Mouse (Mus musculus) midbrain, embryonic 16.5 days (tissue): ENCODE data around the gene Pnpo. TPM values are rescaled to one million over a fixed set of nuclear protein-coding genes. Genes with fewer than 3 reads are reported as not detected.
A peak's percentile ranks its signal among the peaks of the same experiment; 100 is the strongest.

Source experiments
- ATAC-seq: fragments of 200-750 bp; cut with Nextera tagmentation; 2 replicates; pipeline ENCODE4 v1.8.0; 2017; ENCODE audit warnings: moderate TSS enrichment
- H3K27ac ChIP-seq: fragments of 300-500 bp; sonication (generic); 2 replicates; pipeline ENCODE4 v1.5.1; 2014; ENCODE audit warnings: mild to moderate bottlenecking, low read length, mixed read lengths
- H3K27me3 ChIP-seq: fragments of 300-500 bp; sonication (generic); 2 replicates; pipeline ENCODE4 v1.6.1; 2014; ENCODE audit warnings: low read depth, low read length, mixed read lengths; ENCODE audit not compliant: control insufficient read depth, insufficient read depth
- H3K36me3 ChIP-seq: fragments of 300-500 bp; sonication (generic); 2 replicates; pipeline ENCODE4 v1.6.1; 2014; ENCODE audit warnings: mild to moderate bottlenecking, low read length, moderate library complexity, mixed read lengths; ENCODE audit not compliant: control insufficient read depth, insufficient read depth
- H3K4me1 ChIP-seq: fragments of 300-500 bp; sonication (generic); 2 replicates; pipeline ENCODE4 v1.6.1; 2014; ENCODE audit warnings: mild to moderate bottlenecking, low read length, mixed read lengths; ENCODE audit not compliant: control insufficient read depth, insufficient read depth
- H3K4me2 ChIP-seq: fragments of 300-500 bp; sonication (generic); 2 replicates; pipeline ENCODE4 v1.6.1; 2014; ENCODE audit warnings: mild to moderate bottlenecking, low read length, mixed read lengths
- H3K4me3 ChIP-seq: fragments of 300-500 bp; sonication (generic); 2 replicates; pipeline ENCODE4 v1.5.1; 2014; ENCODE audit warnings: low read depth, mild to moderate bottlenecking, low read length, moderate library complexity, mixed read lengths
- H3K9ac ChIP-seq: fragments of 300-500 bp; sonication (generic); 2 replicates; pipeline ENCODE4 v1.6.1; 2014; ENCODE audit warnings: low read depth, low read length, mixed read lengths
- H3K9me3 ChIP-seq: fragments of 300-500 bp; sonication (generic); replicated peaks from 2 replicates; pipeline ENCODE4 v1.6.1; 2014; ENCODE audit warnings: mild to moderate bottlenecking, low read length, mixed read lengths; ENCODE audit not compliant: control insufficient read depth, poor library complexity, severe bottlenecking
- WGBS: fragments of 180-500 bp; shearing (Covaris S2); extraction: QIAGEN DNeasy Blood & Tissue Kit; methylation state at CpG from one replicate; pipeline ENCODE4 v1.1.7; 2014; 5-methylcytosine and 5-hydroxymethylcytosine counted together
- polyA plus RNA-seq: library from polyadenylated mRNA; unstranded; fragments of >200 nt; fragmentation: Nextera tagmentation; extraction: Ambion mirVana; gene quantifications from 2 replicates; pipeline ENCODE4 v1.2.1, GENCODE M21; 2015

Gene Pnpo
- polyA plus RNA-seq, 1 experiment from 2014 or later, result 32.2 TPM

DNA sequence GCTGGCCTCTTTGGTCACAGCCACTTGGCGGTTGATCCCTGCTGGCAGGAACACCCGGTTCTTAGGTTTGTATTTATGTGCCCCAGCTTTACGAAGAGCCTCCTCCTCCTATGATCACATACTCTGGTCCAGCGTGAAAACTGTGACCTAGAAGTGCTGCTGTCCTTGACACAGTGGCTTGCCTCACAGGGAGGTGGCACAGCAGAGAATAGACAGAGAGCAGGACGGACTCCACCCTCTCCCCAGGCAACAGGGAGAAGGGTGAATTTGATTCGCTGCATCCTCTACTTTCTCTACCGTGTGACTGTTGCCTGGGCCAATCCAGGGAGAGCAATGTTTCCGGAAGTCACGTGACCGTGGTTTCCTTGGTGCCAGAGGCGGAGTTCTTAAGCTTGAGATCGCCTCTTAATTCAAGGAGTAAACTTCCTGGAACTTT, 8.8 kb downstream of the Pnpo start:
- Histone ChIP-seq H3K9me3 (no peaks in the 10 kb centered on the region), H3K4me2 (peak overlapping the region; percentile 36), H3K9ac (0 out of 2 replicates have a peak overlapping the region, but pooled peaks have one; percentile 25), H3K4me1 (no peaks in the 10 kb centered on the region), H3K36me3 (no peaks in the 10 kb centered on the region), H3K27ac (no peak overlapping the region), H3K4me3 (0 out of 2 replicates have a peak overlapping the region, but pooled peaks have one; percentile 6), H3K27me3 (no peaks in the 10 kb centered on the region; the same call in 1 of the 2 replicates)
- no peak; the same call in 1 of the 2 replicates for ATAC-seq
- WGBS, result 21% methylated on average over 12 of the region's 12 CpGs

DNA sequence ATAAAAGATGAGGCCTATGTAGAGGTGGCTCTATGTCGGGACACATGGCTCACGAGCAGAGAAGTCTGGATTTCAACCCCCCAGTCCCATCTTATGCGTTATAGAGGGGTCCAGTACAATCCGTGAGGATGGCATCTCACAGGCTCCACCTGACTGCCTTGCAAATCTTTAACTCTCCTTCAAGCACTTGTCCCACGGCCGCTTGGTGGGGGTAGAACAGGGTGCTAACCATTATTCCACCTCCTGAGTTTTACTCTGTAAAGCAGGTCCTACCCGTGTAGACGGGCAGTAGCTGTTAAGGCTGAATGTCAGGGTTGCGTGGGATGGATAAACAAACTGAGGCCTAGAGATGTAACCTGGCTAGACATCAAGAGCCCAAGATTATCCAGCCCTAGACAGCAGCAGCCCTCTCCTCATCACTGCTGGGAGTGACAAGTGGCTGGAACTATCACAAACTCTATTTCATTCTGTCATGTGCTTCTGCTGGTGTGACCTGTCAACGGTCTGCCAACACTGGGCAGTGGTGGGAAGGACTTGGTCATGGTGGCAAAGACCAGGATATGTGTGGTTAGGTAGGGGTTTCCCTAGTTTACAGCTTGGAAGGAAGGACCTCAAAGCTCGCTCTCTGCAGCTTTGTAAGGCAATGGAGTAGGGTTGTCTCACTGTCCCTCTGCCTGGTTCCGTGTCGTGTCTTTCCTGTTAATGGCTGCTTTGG, 10.1 kb downstream of the Pnpo start:
- Histone ChIP-seq H3K4me3 (no peak overlapping the region), H3K9ac (no peak overlapping the region), H3K27ac (no peak overlapping the region), H3K36me3 (no peaks in the 10 kb centered on the region), H3K4me2 (no peak overlapping the region), H3K27me3 (peaks cover 8% of the 10 kb centered on the region), H3K4me1 (no peaks in the 10 kb centered on the region), H3K9me3 (no peaks in the 10 kb centered on the region)
- no peak for ATAC-seq
- WGBS, result 93% methylated on average over 13 of the region's 13 CpGs

DNA sequence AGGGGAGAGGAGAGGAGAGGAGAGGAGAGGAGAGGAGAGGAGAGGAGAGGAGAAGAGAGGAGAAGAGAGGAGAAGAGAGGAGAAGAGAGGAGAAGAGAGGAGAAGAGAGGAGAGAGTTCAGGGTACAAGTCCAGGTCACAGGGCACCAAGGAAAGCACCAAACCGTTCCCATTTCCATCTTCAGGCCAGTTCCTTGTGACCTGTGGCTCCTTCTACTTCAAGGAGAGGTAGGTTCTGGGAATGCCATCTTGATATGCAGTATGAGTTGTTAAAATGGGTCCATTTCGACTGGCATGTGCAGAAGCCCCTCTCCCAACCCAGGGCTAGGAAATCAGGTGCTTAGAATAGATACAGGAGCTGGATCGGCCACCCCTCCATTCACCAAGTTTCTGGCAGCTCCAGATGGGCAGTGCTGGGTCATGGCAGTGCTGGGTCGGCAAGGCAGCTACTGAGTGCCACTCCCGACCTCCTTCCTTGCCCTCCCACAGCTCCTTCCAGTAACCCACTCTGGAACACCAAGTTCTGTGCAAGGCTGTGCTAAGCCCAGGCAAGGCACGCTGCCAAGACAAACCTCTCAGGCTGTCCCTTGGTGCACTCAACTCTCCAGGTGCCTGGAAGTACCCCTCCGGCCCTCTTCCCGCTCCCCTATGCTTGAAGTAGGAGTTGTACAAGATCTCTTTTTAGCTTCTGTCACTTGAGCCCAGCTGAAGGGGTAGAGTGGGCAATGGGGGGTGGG, 12.3 kb downstream of the Pnpo start:
- Histone ChIP-seq H3K9me3 (no peaks in the 10 kb centered on the region), H3K27me3 (peaks cover 12% of the 10 kb centered on the region), H3K36me3 (no peaks in the 10 kb centered on the region), H3K4me1 (no peaks in the 10 kb centered on the region), H3K9ac (no peak overlapping the region), H3K4me3 (no peak overlapping the region), H3K27ac (no peak overlapping the region), H3K4me2 (no peak overlapping the region)
- no peak for ATAC-seq
- 69% methylated on average over 8 of the region's 8 CpGs for WGBS

DNA sequence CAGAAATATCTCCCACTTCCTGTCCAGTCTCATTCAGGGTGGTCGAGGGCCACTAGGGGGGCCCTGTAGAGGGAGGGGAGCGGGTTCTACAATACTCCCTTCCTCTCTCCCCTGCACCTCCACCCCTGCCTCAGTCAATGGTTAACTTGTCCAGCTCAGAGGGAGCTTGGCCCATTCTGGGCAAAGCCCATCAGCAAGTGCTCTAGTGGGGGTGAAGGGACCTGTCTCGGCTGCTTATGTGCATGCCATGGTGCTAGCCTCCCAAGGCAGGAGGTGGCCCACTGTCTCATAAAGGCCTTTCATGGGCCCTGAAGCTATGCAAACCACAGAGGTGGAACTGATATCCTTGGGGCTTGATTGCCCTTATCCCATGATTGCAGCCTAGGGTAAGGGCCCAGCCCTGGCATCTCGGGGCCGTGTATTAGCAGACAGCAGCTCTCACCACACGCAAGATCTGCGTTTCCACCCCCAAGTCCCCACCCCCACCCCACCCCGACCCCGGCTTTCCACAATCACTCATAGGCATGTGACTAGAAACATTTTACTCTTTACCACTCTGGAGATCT, 13.9 kb downstream of the Pnpo start:
- Histone ChIP-seq H3K4me3 (no peak overlapping the region), H3K4me2 (no peak overlapping the region), H3K9me3 (no peaks in the 10 kb centered on the region), H3K9ac (no peak overlapping the region), H3K36me3 (no peaks in the 10 kb centered on the region), H3K27me3 (peaks cover 12% of the 10 kb centered on the region), H3K27ac (no peak overlapping the region), H3K4me1 (no peaks in the 10 kb centered on the region)
- no peak for ATAC-seq
- WGBS, result 71% methylated on average over 9 of the region's 9 CpGs

DNA sequence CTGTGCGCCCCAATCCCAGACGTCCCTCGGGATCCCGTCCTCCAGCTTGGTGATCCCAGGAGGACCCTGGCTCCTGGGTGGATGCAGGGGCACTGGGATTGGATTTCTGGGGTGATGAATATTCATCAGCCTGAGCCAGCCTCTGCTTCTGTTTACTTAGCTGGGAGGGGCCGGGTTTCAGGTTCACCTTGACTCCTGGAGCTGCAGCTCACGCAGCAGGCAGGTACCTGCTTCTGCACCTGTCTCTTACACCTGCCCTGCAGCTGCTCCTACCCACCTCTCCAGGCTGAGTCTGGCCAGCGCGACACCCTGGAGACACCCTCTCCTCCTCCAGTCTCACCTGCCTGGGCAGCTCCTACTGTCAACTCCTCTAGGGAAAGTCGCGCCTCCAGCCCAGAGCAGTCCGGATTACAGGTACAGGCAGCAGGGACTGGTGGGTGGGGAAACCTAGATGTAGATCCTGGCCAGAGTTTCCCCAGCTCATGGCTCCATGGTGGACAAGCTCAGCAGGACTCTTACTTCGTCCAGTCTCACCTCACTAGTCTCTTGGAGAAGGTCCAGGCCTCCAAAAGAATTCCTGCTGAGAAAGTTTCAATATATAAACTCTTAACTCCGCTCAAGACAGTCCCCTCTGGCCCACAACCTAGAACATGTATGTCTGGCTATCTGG, 14.6 kb downstream of the Pnpo start:
- 15% methylated on average over 13 of the region's 13 CpGs for WGBS
- H3K4me1 ChIP-seq, result no peaks in the 10 kb centered on the region
- no peaks in the 10 kb centered on the region for H3K9me3 ChIP-seq
- no peak overlapping the region for H3K4me3 ChIP-seq
- peaks cover 12% of the 10 kb centered on the region for H3K27me3 ChIP-seq
- H3K27ac ChIP-seq, result no peak overlapping the region
- H3K9ac ChIP-seq, result no peak overlapping the region
- no peak for ATAC-seq
- H3K36me3 ChIP-seq, result no peaks in the 10 kb centered on the region
- no peak overlapping the region for H3K4me2 ChIP-seq

DNA sequence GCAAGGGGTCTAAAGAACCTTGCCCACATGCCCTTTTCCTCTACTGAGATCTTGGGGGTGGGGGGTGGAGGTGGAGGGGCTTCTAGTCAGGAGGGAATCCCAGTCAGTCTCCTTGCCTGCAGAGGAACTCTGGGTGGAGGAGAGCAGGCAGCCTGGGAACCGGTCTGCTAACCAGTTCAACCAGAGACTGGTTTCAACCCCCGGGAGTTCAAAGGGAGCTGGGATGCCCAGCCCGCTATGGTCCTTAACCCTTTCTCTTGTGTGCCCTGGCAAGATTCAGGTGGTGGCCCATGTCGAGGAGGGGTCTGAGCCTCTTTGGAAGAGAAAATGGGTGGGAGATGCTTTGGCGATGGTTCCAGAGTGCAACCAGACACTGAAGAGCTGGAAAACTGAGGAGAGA, 15.1 kb downstream of the Pnpo start:
- H3K4me1 ChIP-seq, result no peaks in the 10 kb centered on the region
- 3% methylated on average over 5 of the region's 5 CpGs for WGBS
- no peak for ATAC-seq
- no peak overlapping the region for H3K4me2 ChIP-seq
- no peaks in the 10 kb centered on the region for H3K9me3 ChIP-seq
- H3K27me3 ChIP-seq, result peaks cover 12% of the 10 kb centered on the region
- no peak overlapping the region for H3K27ac ChIP-seq
- H3K9ac ChIP-seq, result no peak overlapping the region
- H3K36me3 ChIP-seq, result no peaks in the 10 kb centered on the region
- H3K4me3 ChIP-seq, result no peak overlapping the region

DNA sequence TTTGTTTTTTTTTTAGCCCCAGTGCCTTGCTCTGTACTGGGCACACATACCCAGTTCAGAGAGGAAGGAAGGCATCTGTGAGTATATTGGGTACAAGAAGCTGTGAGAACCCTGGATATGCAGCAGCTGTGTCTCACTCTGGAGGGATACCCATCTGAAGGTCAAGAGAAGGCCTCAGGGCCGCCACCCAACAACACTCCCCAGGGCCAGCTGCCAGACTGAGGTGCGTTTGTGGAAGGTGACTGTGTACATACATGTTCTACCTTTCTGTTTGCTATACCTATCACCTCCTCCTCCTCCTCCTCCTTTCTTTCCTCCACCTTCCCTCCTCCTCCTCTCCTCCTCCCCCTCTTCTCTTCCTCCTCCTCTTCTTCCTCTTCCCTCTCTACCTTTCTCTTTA, 15.7 kb downstream of the Pnpo start, which contains the start of gene Prr15l:
Gene Prr15l (plus strand): TSS at position 17 of the 400 bp plus-strand sequence.
- Histone ChIP-seq H3K4me3 (no peak within 1 kb of the TSS), H3K4me1 (no peaks in the 10 kb centered on the region), H3K27ac (no peak within 1 kb of the TSS), H3K36me3 (no peaks in the 10 kb centered on the region), H3K9ac (no peak within 1 kb of the TSS), H3K27me3 (peaks cover 12% of the 10 kb centered on the region), H3K4me2 (no peak within 1 kb of the TSS), H3K9me3 (no peaks in the 10 kb centered on the region)
- 64% methylated on average over 2 of the region's 2 CpGs for WGBS
- no peak for ATAC-seq

DNA sequence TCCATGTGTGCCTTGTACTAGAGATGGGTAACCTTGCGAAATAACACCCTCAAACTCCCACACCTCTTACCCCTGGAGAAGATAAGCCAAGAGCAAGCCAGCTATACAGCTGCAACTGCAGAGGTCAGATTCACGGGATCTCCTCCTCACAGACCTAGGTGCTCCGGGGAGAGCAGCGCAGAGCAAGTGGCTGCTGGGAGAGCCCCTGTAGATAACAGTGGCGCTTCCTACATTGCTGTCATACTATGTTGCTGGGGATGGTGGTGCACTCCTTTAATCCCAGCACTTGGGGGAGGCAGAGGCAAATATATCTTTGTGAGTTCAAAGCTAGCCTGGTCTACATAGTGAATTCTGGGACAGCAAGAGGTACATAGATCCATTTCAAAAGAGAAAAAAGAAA, 17.2 kb downstream of the Pnpo start:
- Histone ChIP-seq H3K36me3 (no peaks in the 10 kb centered on the region), H3K27me3 (peaks cover 12% of the 10 kb centered on the region), H3K9ac (no peak overlapping the region), H3K4me1 (no peaks in the 10 kb centered on the region), H3K4me2 (no peak overlapping the region), H3K4me3 (no peak overlapping the region), H3K9me3 (no peaks in the 10 kb centered on the region), H3K27ac (no peak overlapping the region)
- ATAC-seq, result no peak
- WGBS, result 87% methylated on average over 5 of the region's 5 CpGs
